Mouse (Mus musculus): ENCODE data around the gene Olfr485. TPM values are rescaled to one million over a fixed set of nuclear protein-coding genes. Genes with fewer than 3 reads are reported as not detected.

Gene Olfr485
- polyA plus RNA-seq (2012; fragmentation: generic; extraction: Trizol), result not detected

DNA sequence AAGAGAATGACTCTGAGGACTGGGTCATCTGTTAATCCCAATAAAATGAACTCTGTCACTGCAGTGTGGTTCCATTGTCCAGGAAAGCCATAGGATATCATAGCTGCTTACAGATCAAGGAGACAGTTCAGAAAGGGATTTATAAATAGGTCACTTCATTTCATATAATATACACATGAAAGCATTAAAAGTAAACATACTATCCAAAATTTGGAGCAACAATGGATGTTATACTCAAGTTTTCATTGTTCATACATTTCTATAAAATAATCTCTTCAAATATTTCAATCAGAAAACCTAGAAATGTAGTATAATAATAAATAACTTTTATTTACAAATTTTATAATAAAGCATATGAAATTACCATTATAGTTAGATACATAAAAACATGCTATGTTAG lies at the start of gene Olfr485:
Gene Olfr485, minus strand, starts transcription at position 101 of the 400 bp plus-strand sequence.

DNA sequence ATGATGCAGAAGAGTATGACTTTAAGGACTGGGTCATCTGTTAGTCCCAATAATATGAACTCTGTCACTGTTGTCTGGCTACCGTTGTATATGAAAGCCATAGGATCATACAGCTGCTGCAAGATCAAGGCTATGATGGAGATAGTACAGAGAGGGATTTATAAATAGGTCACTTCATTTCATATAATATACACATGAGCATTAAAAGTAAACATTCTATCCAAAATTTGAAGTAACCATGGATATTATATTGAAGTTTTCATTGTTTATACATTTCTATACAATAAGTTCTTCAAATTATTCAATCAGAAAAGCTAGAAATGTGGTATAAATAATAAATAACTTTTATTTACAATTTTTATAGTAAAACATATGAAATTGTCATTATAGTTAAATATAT lies 13.0 kb upstream of the Olfr485 start, which contains the start of gene Olfr486:
Gene Olfr486, minus strand, starts transcription at position 101 of the 400 bp plus-strand sequence.

DNA sequence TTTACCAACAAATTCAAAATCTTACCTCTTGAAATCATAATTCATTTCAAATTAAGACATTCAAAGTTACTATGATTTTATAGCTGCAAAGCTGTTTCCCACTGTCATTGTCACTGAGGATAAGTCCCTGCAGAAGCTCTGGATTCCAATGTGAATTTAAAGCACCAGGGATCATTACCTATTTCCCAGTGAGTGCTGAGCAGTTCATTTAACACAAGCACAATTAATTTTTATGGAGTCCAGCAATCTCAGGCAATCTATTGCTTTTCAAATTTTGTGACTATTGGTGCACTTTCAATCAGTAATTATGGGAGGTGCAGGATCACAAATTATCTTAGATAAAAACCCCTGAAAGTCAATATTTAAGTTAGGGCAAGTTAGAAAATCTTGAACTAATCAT lies 32.3 kb downstream of the Olfr485 start, which contains the start of gene Olfr484:
Gene Olfr484, minus strand, starts transcription at position 101 of the 400 bp plus-strand sequence.

Other genes with a start within 250 kb of the Olfr485 start
- gene Olfr473, start 229.4 kb downstream of the Olfr485 start, polyA plus RNA-seq (2012; fragmentation: generic; extraction: Trizol), result not detected
- not detected for gene Olfr474, start 205.2 kb downstream of the Olfr485 start, polyA plus RNA-seq (2012; fragmentation: generic; extraction: Trizol)
- not detected for gene Olfr476, start 195.1 kb downstream of the Olfr485 start, polyA plus RNA-seq (2012; fragmentation: generic; extraction: Trizol)
- not detected for gene Olfr477, start 173.2 kb downstream of the Olfr485 start, polyA plus RNA-seq (2012; fragmentation: generic; extraction: Trizol)
- gene Olfr478, start 125.9 kb downstream of the Olfr485 start, polyA plus RNA-seq (2012; fragmentation: generic; extraction: Trizol), result not detected
- gene Olfr479, start 109.2 kb downstream of the Olfr485 start, polyA plus RNA-seq (2012; fragmentation: generic; extraction: Trizol), result not detected
- gene Olfr480, start 92.5 kb downstream of the Olfr485 start, polyA plus RNA-seq (2012; fragmentation: generic; extraction: Trizol), result not detected
- not detected for gene Olfr481, start 80.0 kb downstream of the Olfr485 start, polyA plus RNA-seq (2012; fragmentation: generic; extraction: Trizol)
- under 1 TPM in 1 of 2 experiments, not detected in 1; 0.02 TPM for gene Olfr482, start 62.3 kb downstream of the Olfr485 start, polyA plus RNA-seq (2012; fragmentation: generic; extraction: Trizol)
- gene Olfr483, start 59.0 kb downstream of the Olfr485 start, polyA plus RNA-seq (2012; fragmentation: generic; extraction: Trizol), result not detected
- not detected for gene Olfr484, start 32.4 kb downstream of the Olfr485 start, polyA plus RNA-seq (2012; fragmentation: generic; extraction: Trizol)
- gene Olfr486, start 12.9 kb upstream of the Olfr485 start, polyA plus RNA-seq (2012; fragmentation: generic; extraction: Trizol), result not detected
- gene Olfr487, start 54.8 kb upstream of the Olfr485 start, polyA plus RNA-seq (2012; fragmentation: generic; extraction: Trizol), result not detected
- not detected for gene Olfr488, start 98.5 kb upstream of the Olfr485 start, polyA plus RNA-seq (2012; fragmentation: generic; extraction: Trizol)
- gene Olfr490, start 129.1 kb upstream of the Olfr485 start, polyA plus RNA-seq (2012; fragmentation: generic; extraction: Trizol), result not detected
- not detected for gene Olfr491, start 153.6 kb upstream of the Olfr485 start, polyA plus RNA-seq (2012; fragmentation: generic; extraction: Trizol)
- gene Olfr492, start 163.8 kb upstream of the Olfr485 start, polyA plus RNA-seq (2012; fragmentation: generic; extraction: Trizol), result not detected
- not detected for gene Olfr493, start 187.1 kb upstream of the Olfr485 start, polyA plus RNA-seq (2012; fragmentation: generic; extraction: Trizol)
- not detected for gene Olfr494, start 205.5 kb upstream of the Olfr485 start, polyA plus RNA-seq (2012; fragmentation: generic; extraction: Trizol)
- gene Olfr495, start 233.3 kb upstream of the Olfr485 start, polyA plus RNA-seq (2012; fragmentation: generic; extraction: Trizol), result not detected

All from C3H10T1/2 (cell line).